Mouse (Mus musculus): ENCODE data around the gene Ccdc138.

Ccdc138 gene

GRCm38 (mm10) chr10:58585427-58586223, 87.9 kb downstream of the Ccdc138 start:
- ATAC-seq (ENCODE audit: low TSS enrichment), result no peak

- no peak for ATAC-seq (ENCODE audit: low TSS enrichment)
These were observed 96.7 kb downstream of the Ccdc138 start for GRCm38 (mm10) chr10:58594486-58594885.

GRCm38 (mm10) chr10:58595197-58595596, 97.4 kb downstream of the Ccdc138 start:
- no peak for ATAC-seq (ENCODE audit: low TSS enrichment)

GRCm38 (mm10) chr10:58595821-58596220, 98.1 kb downstream of the Ccdc138 start:
- no peak for ATAC-seq (ENCODE audit: low TSS enrichment)

- ATAC-seq (ENCODE audit: low TSS enrichment), result no peak
These were observed 102.4 kb downstream of the Ccdc138 start for GRCm38 (mm10) chr10:58600151-58600550.

GRCm38 (mm10) chr10:58600983-58601382, 103.2 kb downstream of the Ccdc138 start:
- ATAC-seq (ENCODE audit: low TSS enrichment), result no peak

- ATAC-seq (ENCODE audit: low TSS enrichment), result peak; percentile 69
These were observed 103.7 kb downstream of the Ccdc138 start for GRCm38 (mm10) chr10:58601431-58601901.

- no peak for ATAC-seq (ENCODE audit: low TSS enrichment)
These were observed 104.2 kb downstream of the Ccdc138 start for GRCm38 (mm10) chr10:58601946-58602345.

- no peak for ATAC-seq (ENCODE audit: low TSS enrichment)
These were observed 107.0 kb downstream of the Ccdc138 start for GRCm38 (mm10) chr10:58604779-58605178.

- no peak for ATAC-seq (ENCODE audit: low TSS enrichment)
These were observed 108.6 kb downstream of the Ccdc138 start for GRCm38 (mm10) chr10:58606356-58606755.

- ATAC-seq (ENCODE audit: low TSS enrichment), result no peak
These were observed 111.1 kb downstream of the Ccdc138 start for GRCm38 (mm10) chr10:58608858-58609257.

GRCm38 (mm10) chr10:58610484-58611261, 112.9 kb downstream of the Ccdc138 start:
- peak; percentile 89 for ATAC-seq (ENCODE audit: low TSS enrichment)

GRCm38 (mm10) chr10:58614601-58615000, 116.9 kb downstream of the Ccdc138 start:
- no peak for ATAC-seq (ENCODE audit: low TSS enrichment)

- ATAC-seq (ENCODE audit: low TSS enrichment), result no peak
These were observed 118.8 kb downstream of the Ccdc138 start for GRCm38 (mm10) chr10:58616565-58616964.

- ATAC-seq (ENCODE audit: low TSS enrichment), result no peak
These were observed 120.9 kb downstream of the Ccdc138 start for GRCm38 (mm10) chr10:58618501-58619216.

- no peak for ATAC-seq (ENCODE audit: low TSS enrichment)
These were observed 121.5 kb downstream of the Ccdc138 start for GRCm38 (mm10) chr10:58619266-58619665.

GRCm38 (mm10) chr10:58624848-58625711, 127.3 kb downstream of the Ccdc138 start:
- no peak for ATAC-seq (ENCODE audit: low TSS enrichment)
